Mouse (Mus musculus) ZHBTc4 (cell line): ENCODE measurements around the gene Fcmr.

Experiments
- DNase-seq: peaks from one replicate; pipeline ENCODE4 v3.0.0-alpha.2; 2011; ENCODE audit warnings: low read depth, low spot score

Fcmr gene

GRCm38 (mm10) chr1:130865541-130866221 is at the start of gene Fcmr:
Fcmr (plus strand) TSS chr1:130865669.
- DNase-seq = no peak

DNA sequence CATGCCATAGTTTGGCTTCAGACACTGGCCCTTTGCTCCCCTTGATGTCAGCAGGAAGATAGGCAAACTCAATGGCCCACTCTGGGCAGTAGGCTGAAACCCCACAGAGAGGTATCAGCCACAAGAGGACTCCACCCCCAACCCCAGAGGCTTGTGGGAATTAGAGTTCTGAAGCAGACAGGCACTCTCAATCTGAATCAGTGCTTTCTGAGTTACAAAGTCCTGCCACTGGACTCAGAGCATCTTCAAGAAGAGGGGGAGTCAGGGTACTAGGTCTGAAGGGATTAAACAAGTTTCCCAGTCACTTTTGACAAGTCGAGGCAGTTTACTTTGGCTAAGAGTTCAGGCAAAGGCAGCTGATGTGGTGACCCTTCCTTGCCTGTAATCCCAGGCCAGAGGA is 45.7 kb upstream of the Fcmr start:
- no peak for DNase-seq

- no peak for DNase-seq
These were observed 44.9 kb upstream of the Fcmr start for GRCm38 (mm10) chr1:130820316-130821148.

DNA sequence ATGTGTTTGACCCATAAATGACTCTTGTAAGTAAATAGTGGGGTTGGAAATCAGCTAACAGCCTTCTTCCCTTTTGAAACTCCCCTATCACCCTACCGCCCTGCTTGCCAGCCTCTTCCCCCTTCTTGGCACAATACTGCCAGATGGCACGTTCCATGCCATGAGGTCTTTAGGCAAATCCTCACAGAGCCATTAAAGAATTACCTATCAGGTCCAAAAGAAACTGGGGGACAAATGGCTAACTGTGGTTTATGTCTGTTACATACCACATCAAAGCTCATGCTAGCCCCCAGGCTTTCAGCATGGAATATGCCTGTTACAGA is 44.4 kb upstream of the Fcmr start:
- DNase-seq = no peak

DNA sequence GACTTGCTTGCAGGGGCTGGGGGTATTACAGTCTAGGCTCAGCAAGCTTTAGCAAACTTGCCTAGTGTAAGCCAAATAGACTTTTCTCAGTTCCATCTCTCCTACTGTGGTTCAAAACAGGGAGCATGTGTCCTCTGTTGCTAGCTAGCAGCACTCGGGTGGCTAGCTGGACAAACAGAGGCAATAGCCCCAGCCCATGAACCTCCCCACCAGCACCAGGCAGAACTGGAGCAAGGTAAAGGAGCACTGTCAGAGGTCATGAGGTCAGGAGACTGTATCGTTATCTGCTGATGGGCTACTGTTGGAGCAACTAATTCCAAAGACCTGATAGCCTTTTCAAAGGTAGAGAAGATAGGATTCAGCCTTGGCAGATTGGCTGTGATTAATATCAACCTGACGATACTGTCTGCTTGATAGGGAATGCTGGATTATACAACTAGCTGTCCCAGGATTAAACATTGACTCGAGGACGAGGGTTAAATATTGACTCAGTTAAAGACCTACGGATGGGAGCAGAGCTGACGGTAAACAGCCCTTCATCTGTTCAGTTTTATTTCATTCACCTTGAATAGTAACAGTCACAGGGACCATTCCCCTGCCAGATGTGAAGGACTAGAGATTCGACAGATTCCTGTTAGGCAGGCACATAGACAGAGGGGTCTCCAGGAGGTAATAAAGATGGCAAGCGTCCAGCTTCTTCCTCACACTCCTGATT is 43.4 kb upstream of the Fcmr start:
- DNase-seq = no peak

- DNase-seq = peak; percentile 28
These were observed 39.0 kb upstream of the Fcmr start, which contains the start of gene Pigr for GRCm38 (mm10) chr1:130826448-130826847. Pigr (plus strand) TSS chr1:130826684.

- no peak for DNase-seq
These were observed 36.8 kb upstream of the Fcmr start for GRCm38 (mm10) chr1:130828656-130829055.

- no peak for DNase-seq
These were observed 35.3 kb upstream of the Fcmr start for GRCm38 (mm10) chr1:130829906-130830830.

DNA sequence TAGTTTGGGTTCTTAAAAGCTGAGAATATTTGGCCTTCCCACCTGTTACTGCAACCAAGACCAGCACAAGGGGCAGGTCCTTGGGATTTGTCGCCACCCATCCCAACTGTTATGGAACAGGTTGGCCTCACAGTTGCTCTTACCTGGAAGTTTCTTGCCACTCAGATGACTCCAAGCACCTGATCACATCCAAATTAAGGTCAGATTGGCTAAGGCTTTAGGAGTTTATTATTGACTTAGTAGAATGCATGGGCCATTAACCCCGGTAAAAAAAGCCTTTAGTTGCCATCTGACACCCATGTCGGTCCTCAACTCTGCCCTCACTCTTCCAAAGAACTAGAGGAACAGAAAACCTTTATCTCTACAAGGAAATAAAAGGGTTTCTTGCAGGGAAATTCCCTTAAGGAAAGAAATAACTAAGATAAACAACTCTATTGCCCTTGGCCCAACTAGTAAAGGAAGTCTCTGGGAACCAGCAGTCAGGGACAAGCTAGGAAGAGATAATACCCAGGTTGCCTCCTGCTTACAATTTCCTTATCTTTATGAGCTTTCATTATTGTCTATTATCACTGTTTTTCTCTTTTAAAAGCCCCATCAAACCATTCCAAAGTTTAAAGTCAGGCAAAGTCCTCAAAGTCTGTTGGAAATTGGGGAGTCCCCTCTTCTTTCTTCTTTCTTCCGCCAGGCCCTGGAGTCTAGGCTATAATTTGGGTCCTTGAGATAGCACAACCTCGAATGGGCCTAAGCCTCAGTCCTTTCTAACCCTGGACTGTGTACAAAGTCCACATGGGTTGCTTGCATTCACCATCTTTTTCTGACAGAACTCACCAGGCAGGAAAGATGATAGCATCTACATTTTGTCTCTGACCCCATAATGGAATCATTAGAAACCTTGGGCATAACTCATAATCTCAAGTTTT is 33.0 kb upstream of the Fcmr start:
- no peak for DNase-seq

GRCm38 (mm10) chr1:130835161-130835936 is 30.1 kb upstream of the Fcmr start:
- no peak for DNase-seq

DNA sequence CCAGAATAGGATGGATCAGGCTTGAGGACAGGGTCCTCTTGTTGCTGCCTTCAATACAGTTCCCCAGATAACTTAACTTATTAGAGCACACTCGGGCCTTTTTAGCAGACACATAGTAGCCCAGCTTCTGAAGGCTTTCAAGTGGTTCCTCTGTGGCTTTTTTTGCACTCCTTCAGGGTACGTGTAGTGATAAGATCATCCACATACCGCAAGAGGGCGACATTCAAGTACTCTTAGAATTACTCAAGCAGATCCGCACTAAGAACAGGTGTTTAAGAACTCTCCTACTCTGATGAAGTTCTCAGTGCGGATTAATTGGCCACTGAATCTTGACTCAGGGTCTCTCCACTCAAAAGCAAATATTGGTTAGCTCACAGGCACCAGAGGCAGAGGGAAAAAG is 27.2 kb upstream of the Fcmr start:
- DNase-seq = peak; percentile 54

GRCm38 (mm10) chr1:130840599-130841379 is 24.7 kb upstream of the Fcmr start:
- DNase-seq = no peak

GRCm38 (mm10) chr1:130841621-130842020 is 23.8 kb upstream of the Fcmr start:
- no peak for DNase-seq

GRCm38 (mm10) chr1:130844516-130844915 is 21.0 kb upstream of the Fcmr start:
- DNase-seq = no peak

- DNase-seq = no peak
These were observed 15.8 kb upstream of the Fcmr start for GRCm38 (mm10) chr1:130849530-130850214.

DNA sequence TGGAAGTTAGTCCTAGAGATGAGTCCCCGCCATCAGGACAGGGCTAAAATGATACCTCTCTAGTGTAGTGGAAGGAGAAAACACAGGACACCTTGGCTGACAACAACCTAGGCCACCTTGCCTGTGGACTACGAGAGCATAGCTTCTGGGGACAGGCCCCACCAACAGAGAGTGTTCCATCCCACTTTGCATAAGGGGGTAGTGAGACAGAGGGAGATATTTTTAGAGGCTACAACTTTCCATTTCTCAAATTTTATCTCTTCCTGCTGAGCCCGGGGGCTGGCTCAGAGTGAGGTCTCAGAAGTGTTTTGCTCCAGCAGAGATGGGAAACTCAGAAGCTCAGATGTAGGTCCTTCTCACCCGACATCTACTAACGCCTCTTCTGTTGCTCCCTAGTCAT is 15.1 kb upstream of the Fcmr start:
- DNase-seq = no peak

- no peak for DNase-seq
These were observed 10.7 kb upstream of the Fcmr start for GRCm38 (mm10) chr1:130854819-130855218.

GRCm38 (mm10) chr1:130855723-130856122 is 9.7 kb upstream of the Fcmr start:
- no peak for DNase-seq
